Mouse (Mus musculus) hindlimb bud, embryonic 11.5 days (tissue): ENCODE results near the gene Zfp710.
A peak's percentile ranks its signal among the peaks of the same experiment; 100 is the strongest.
"Not testable (repeated sequence)": the region's sequence is repeated elsewhere in the genome, so short reads cannot be mapped to it uniquely, and the experiment has no call there.

Source experiments
- DNase-seq: peaks from one replicate; pipeline ENCODE4 v3.0.0-alpha.2; 2012; ENCODE audit warnings: low read depth, low spot score; ENCODE audit errors: extremely low spot score

Gene Zfp710

DNA sequence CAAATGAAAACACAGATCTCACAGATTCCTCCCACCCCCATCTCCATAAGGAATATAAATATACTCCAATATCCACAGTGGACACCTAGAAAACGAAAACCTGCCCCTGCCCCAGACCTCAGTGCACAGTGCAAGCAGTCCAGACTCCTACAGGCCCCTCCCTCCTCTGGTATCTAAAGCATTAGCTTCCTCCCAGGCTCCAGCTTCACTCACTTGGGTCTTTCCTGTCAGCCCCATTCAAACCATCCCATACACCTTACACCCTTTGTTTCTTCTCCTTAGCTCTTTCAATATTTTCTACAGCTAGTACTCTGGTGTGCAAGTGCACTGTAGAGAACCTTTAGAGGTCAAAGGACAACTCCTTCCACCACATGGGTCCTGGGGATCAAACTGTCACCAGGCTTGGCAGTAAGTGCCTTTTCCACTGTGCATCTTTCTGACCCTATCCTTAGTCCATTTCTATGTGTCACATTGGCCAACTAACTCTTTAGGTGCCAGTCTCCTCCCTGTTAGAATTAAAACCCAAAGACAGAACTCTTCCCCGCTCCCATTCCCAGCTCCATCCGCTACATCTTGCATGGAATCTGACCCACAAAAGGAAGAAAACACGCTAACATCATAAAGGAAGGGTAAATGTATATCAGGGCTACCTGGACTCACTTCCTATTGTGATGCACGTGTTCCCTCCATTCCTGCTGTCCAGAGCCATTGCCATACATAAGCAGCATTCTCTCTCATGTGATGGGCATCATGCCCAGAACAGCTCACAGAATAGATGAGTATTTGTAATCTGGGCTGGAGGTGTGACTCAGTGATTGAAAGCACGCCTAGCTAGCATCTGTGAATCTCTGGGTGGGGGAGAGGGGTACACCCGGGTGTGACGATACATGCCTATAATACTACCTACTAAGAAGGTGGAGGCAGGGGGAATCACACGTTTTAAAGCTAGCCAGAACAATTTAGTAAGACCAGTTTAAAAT lies 86.7 kb downstream of the Zfp710 start:
- DNase-seq = no peak

DNA sequence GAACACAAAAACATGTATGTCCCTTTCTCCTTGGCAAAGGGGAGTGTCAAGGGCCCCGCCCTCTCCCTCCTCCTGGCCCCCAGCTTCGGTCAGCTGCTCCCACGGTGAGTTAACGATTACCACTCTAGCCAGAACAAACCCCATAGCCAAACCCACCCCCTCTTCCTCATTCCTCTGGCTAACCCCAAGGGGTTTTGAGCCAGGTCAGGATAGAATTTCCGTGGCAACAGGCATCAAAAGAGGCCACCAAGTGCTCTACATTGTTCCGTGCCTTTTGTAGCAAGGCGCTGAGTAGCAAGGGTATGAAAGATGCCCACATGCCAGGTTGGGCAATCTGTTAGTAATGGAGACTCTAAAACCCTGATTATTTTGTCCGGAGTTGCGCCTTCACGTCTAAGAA lies 89.4 kb downstream of the Zfp710 start:
- DNase-seq = peak; percentile 6

DNA sequence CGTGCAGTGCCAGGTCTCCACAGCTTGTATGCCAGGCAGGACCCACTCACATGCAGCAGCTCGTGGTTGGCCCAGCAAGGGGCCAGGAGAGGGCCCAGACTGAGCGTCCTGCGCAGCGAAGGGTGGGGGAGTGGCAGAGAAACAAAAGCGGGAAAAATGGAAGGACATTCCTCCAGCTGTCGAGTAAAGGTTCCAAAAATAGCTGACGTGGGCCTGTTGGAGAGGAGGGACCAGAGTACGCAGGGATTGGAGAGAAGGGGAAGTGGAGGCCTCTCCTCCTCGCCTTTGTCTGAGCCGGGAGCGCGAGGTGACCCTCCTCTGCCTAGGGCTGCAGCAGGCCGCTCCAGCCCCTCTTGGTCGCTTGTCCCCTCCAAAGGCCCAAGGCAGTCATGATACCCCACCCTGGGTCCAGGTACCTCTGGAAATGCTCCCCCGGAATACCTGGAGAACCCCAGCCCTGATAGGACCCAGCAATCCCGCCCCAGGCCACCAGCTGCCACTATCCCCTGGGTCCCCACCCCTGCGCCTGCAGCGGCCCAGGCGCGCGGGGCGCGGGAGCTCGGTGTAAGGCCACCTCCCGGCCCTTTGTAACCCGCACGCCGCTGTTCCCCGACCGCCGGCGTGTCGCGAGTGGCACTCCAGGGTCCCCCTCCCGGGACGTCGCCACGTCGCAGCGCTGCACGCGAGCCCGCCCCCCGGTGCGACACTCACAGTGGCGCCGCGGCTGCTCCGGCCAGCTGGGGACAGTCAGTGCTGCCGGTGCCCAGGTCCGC lies 90.0 kb downstream of the Zfp710 start:
- DNase-seq = peak; percentile 35

DNA sequence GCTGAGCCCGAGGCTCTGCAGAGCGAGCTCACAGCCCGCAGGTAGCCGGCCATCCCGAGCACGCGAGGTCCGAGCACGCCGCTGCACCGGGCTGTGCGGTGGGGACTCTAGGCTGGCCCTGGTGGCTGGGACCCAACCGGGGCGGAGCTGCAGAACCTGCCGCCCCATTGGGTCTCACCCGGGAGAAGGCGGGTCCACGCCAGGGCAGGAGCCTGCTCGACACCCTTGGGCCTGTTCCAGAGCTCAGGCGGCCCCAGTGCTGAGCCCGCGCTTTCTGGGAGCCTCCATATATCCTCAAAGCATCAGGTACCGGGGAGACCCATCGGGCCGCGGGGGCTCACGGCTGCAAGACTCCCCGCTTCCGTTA lies 90.6 kb downstream of the Zfp710 start, which contains the start of gene Idh2:
Gene Idh2 (minus strand): TSS at position 169 of the 367 bp plus-strand sequence.
- DNase-seq = peak; percentile 30

DNA sequence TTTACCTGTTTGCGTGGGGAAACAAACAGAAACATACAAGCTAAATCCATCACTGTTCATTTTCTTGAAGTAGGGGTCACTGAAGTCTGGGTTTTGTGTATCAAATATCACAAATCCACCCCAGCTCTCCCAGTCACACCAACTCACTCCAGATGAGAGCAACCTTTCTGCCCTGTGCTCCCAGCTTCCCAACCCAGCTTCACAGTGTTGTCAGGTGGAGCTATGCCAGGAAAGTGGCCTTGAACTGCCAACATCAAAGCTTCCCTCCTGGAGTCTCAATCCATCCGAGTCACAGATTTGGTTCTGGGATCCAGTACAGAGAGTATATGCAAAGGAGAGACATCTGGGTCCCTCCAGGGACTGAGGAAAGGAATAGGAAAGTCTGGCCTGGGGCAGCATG lies 91.5 kb downstream of the Zfp710 start:
- DNase-seq = no peak

- no peak for DNase-seq
Measured at GRCm38 (mm10) chr7:80119198-80119597, 94.6 kb downstream of the Zfp710 start.

- DNase-seq = no peak
Measured at GRCm38 (mm10) chr7:80121083-80121482, 96.5 kb downstream of the Zfp710 start.

DNA sequence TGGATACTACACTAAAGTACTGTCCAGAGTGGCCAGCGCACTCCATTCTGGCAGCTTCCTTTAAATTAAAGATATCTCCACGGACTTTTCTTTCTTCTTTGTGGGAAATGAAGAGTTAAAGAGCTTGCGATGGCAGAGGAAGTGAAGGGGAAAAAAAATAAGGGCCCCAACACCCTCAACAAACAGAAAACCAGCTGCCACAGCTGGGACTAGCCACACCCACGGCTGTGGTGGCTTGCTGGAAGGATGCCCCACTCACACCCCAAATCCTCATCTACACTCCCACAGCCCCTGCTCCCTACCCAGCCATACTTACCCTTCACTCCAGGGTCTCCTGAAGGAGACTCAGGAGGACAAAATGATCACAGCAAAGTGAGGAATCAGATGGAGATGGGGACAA lies 98.5 kb downstream of the Zfp710 start:
- no peak for DNase-seq

DNA sequence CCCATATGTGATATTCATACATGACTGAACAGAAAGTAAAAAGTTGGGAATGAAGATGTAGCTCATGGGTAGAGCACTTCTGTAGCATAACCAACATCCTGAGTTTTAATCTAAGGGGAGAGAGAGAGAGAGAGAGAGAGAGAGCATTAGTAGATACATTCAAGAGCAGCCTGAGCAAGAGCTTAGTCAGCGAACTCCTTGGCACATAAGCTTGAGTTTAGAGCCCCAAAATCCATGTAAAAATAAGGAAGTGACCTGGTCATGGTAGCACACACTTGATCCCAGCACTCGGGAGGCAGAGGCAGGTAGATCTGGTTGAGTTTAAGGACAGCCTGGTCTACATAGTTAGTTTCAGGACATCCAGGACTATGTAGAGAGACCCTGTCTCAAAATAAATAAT lies 99.1 kb downstream of the Zfp710 start:
- DNase-seq = no peak

DNA sequence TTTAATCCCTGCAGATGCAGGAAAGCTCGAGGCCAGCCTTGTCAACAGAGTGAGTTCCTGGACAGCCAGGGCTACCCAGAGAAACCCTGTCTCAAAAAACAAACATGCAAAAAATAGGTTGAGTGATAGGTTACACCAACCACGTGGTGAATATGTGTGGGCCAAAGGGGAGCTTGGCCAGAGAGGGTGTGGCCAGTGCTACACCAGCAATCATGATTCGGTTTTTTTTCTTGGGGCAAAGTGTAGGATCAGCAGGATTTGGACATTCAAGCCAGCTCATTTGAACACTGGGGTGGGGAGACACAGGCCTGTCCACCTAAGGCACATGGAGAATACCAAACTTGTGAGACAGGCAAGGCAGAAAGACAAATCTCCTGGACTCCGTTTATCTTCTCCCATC lies 104.7 kb downstream of the Zfp710 start:
- DNase-seq = no peak

GRCm38 (mm10) chr7:80130344-80131055 lies 105.9 kb downstream of the Zfp710 start:
- no peak for DNase-seq

GRCm38 (mm10) chr7:80131315-80131714 lies 106.7 kb downstream of the Zfp710 start:
- not testable (repeated sequence) for DNase-seq

DNA sequence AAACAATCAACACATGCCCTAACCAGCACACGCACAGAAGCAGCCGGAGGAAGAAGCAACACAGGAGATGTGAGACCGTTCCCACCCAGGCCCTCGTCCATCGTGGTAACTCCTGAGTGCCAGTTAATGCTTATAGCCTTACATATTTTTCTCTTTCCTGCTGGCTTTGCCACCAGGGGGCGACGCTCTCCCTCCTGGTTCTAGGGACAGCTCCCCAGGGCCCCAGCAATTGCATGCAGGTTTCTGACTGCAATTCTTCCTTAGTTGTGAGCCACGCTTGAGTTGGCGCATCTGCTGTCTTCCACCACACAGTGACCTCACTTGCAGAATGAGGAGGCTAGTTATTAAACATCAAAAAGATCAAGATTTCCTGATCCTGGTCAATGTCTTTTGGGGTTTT lies 107.9 kb downstream of the Zfp710 start:
- peak; percentile 22 for DNase-seq

DNA sequence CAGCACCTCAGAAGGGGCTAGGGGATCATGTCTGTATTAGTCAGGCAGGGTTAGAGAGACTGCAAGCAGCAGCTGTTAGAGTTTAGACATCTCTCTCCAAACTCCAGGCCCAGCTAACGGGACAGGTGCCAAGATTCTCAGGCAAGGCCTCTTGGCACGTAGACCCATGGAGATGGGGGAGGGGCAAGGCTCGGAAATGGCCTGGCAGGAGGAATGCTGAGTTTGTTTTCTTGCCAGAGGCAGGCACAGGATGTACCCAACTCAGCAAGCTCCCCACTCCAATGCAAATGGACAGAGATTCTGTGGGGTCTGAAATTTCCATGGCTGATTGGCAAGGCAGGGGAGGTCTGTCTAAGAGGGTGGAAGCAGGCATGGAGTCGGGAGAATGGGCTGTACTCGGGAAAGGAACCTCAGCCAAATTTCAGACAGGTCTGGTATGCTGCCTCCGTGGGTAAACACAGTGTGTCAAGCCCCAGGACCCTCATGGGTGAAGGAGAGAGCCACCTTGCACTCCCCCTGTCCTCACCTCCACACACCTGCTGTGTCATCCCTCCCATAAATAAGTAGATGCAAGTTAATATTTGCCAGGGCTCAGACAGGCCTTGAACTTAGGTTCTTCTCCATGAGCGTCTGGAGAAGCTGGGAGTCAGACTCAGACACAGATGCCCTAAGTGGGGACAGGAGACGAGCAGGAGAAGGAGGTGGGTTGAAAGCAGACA lies 110.0 kb downstream of the Zfp710 start:
- no peak for DNase-seq

GRCm38 (mm10) chr7:80135173-80135532 lies 110.5 kb downstream of the Zfp710 start:
- no peak for DNase-seq

DNA sequence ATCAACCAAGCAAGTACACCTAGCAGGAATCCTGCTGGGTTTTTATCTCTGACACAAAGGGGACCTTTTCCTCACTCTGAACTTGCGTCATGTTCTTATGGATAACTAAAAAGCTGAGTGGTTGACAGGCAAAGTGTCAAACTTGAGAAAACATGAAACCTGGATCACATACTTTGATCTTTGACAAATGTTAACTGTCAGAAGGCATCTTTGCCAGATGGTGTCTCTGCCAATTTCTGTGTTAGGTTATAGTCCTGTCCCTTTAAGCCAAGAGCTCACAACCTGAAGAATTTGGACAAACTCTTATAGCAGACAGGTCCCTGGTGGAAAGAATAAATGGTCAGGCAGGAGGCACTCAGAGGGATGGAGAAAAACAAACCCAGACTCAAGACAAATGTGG lies 113.8 kb downstream of the Zfp710 start:
- DNase-seq = no peak

GRCm38 (mm10) chr7:80140815-80141214 lies 116.2 kb downstream of the Zfp710 start:
- no peak for DNase-seq
